Mouse (Mus musculus) spleen, postnatal 4 days (tissue): ENCODE data around the gene Hus1.

Experiments used
- DNase-seq, 2 experiments: peaks; one replicate each; pipeline ENCODE4 v3.0.0; 2022; ENCODE audit warnings: low spot score in 2 of 2

The Hus1 gene

DNA sequence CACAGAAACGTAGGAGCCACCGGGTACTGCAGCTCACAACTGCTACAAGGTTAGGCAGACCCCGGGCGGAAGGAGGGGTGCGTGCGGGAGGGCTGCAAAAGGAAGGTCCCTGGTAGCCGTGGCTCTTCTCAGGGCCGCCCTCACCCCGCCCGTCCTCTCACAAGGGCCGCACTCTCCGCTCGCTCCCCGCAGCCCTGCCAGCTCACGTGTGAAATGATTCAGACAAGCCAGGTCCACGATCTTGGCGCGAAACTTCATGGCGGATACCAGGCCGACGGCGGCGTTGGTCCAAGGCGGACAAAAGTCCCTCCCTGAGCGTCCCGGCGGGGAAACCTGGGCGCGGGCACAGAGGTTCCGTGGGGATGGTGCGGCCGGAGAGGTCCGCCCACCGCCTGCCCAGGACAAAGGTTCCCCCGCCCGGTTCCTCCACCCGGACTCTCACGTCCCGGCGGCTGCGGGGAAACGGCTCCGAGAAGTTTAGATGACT, at the start of gene Hus1:
Gene Hus1, minus strand, starts transcription at position 339 of the 487 bp plus-strand sequence.
- DNase-seq: peak; percentile 86 to 94

- no peak for DNase-seq
These were observed 49.5 kb upstream of the Hus1 start for GRCm38 (mm10) chr11:9060484-9060883.

- DNase-seq: no peak
These were observed 49.0 kb upstream of the Hus1 start for GRCm38 (mm10) chr11:9060029-9060428.

- DNase-seq: no peak
These were observed 46.7 kb upstream of the Hus1 start for GRCm38 (mm10) chr11:9057711-9058110.

GRCm38 (mm10) chr11:9056937-9057336, 45.9 kb upstream of the Hus1 start:
- DNase-seq: no peak

DNA sequence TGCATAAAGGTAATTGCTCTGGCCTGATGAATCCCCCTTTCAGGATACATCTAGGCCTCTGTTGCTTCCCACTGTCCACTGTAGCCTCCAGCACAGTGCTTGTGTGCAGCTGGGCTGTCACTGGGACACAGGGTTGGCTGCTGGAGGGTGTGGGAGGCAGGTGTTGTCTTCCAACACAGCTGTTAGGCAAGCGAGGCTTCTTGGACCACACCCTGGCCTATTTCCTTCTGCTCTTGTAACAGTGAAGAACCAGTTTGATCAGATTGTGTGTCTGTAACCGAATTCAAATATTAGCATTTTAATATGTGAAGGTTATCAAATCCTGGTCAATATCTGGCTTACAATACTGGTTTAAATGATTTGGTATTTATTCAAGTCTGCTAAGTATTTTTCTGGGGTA, 40.9 kb upstream of the Hus1 start:
- no peak for DNase-seq

GRCm38 (mm10) chr11:9050241-9050640, 39.2 kb upstream of the Hus1 start:
- no peak for DNase-seq

DNA sequence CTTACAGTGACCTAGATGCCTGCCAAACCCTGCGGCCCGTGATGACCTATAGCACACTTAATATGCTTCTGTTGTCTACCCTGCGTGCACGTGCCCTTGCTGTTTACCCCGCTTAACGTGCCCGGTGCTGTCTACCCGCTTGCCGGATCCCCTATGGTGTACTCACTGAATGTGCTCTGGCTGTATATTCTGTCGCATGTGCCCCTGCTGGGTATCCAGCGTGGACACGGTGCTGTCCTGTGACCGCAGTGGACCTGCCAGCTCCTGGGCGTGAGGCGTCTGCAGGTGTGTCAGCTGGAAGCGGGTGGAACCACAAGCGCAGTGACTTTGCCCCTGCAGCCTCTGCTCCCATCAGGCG, 37.7 kb upstream of the Hus1 start, which contains the start of gene Sun3:
Gene Sun3, minus strand, starts transcription at position 289 of the 358 bp plus-strand sequence.
- peak in 1 of 2 experiments; percentile 60 for DNase-seq

DNA sequence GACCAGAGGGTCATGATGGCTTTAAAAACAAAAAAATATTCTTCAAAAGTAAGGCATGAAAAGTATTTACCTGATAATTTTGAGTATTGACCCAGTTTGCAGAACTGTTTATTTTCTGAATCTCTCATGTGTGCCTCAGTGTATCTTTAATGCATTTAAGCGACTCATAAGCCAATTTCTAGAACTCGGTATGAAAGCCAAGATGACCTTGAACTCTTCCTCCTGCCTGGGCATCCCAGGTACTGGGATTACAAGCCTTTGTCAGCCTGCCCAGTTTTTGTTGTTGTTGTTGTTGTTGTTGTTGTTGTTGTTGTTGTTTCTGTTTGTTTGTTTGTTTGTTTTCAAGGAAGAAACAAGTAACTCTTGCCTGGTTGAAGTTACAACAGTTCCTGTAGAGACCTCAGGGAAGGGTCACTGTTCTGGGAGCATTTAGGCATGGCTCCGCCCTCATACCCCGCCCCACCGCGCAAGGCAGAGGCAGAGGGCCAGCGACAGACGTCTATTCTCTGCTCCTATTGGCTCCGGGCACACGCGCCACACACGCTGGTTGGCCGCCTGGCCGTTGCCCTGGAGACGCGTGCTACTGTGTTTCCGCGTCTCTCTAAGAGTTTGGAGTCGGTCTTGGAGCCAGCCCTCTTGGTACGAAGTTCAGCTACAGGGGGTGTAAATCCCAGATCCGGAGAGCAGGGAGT, 37.2 kb upstream of the Hus1 start, which contains the start of gene Gm11992:
Gene Gm11992, plus strand, starts transcription at position 584 of the 692 bp plus-strand sequence.
- peak; percentile 51 to 75 for DNase-seq

GRCm38 (mm10) chr11:9047044-9047443, 36.1 kb upstream of the Hus1 start:
- DNase-seq: no peak

DNA sequence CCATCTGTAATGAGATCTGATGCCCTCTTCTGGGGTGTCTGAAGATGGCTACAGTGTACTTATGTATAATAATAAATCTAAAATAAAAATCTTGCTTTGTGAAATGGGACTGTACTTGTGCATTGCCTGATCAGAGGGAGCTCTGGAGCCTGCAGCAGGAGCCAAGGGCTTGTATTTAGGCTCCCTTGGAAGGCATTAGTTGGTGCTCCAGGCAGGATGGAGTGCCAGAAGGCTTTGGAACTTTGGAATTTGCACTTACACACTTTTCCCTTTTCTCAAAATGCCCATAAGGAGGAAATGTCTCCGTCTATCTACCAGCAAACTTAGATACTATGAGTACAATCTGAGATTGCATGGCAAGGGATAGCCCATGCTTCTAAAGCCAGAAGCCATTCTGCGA, 35.6 kb upstream of the Hus1 start:
- DNase-seq: no peak

DNA sequence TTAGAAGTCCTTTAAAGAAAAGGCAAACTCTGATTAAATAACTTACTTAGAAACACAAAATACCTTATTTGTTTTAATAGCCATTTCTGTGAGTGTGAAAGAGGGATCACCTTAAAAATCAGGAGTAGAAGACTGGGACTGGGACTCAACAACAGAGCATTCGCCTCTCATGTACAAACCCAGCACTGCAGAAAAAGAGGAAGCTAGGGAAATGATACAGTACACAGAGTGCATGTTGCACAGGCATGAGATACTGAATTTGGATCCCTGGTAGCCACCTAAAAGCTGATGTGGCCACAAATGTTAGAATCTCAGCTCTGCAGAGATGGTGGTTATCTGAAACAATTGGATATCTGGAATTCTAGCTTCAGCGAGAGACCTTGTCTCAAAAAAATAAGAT, 20.5 kb upstream of the Hus1 start:
- DNase-seq: no peak

GRCm38 (mm10) chr11:9025211-9025610, 14.2 kb upstream of the Hus1 start:
- no peak for DNase-seq

DNA sequence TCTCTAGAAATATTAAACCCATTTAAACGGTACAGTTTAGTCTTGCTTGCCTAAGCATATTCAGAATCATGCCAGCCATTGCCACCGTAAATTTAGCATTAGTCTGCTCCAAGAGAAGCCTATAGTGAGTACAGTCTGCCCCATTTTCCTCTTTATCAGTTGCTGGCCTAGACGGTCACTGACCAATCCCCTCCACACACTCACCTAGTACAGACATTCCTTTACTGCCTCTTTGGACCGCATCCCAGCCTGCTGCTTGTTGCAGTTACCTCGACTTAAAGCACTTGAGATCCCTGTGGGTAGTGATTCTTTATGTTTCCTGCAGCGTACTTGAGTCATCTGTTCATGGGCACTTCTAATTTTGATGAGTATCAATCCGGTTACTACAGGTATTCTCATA, 13.8 kb upstream of the Hus1 start:
- no peak for DNase-seq

DNA sequence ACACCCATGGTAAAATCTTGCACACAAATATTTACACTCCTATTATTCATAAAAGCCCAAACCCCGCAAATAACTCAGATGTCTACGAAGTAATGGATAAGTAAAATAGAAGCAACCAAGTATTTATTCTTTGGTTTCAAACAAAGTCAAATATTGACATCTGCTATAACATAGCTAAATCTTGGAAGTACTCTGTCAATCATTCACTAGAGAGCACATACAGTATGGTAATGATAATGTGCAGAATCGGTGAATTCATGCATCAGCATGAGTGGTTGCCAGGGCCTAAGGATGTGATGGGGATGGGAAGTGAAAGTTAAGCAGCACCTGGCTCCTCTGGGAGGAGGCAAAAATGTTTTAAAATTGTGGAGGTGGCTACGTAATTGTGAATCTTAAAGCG, 9.2 kb upstream of the Hus1 start:
- DNase-seq: no peak

DNA sequence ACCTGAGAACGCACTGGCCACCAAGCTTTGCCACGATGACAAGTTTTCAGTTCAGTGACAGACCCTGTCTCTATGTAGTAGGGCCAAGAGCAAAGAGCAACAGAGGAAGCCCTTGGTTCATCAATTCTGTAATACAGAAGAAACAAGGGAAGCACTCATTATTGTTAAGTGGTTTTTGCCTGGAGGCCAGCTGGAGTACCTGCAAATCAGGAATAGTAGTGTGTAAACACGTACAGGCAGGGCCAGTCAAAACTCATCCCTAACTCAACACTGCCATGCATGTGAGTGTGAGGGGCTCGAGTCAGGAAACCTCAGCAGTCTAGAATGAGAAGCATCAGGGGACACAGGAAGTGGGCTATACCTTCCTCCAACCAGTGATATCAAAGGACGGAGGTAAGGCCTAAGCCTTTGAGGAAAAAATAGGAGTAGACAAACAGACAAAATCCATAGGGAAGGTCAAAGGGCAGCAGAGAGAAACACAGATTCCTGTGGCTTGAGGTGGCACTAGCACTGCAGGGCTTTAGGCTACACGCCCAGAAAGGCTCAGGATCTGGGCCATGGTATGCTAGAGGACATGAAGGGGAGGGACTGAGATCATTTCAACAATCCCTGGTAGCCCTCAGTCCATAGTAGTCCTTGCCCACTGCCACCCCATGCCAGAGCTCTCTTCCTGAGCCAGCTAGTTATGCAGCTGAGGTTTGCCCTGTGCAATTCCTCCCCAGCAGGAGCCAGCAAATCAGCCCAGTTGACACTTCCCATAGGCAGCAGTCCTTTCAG, 7.7 kb upstream of the Hus1 start:
- no peak for DNase-seq

DNA sequence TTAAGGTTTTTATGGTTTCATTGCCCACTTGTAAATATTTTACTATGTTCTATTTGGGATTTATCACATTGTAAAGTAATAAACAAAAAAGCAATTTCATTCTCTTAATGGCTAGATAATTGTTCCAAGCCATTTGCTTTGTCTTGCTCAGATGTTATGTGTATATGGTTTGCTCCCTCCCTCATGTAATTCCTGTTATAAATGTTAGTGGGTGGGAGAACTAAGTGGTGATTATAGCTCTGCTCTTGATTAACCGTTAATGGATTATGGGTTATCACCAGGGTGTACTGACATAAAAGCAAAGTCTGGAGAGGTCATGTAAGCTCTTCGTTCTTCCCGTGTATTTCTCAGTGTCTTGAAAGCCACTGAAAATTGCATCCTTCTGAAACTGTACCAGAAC, 3.7 kb upstream of the Hus1 start:
- DNase-seq: no peak

GRCm38 (mm10) chr11:9011348-9011747, 357 bp upstream of the Hus1 start:
- no peak for DNase-seq

GRCm38 (mm10) chr11:9010416-9010815, 575 bp downstream of the Hus1 start:
- peak in 1 of 2 experiments; percentile 70 for DNase-seq

DNA sequence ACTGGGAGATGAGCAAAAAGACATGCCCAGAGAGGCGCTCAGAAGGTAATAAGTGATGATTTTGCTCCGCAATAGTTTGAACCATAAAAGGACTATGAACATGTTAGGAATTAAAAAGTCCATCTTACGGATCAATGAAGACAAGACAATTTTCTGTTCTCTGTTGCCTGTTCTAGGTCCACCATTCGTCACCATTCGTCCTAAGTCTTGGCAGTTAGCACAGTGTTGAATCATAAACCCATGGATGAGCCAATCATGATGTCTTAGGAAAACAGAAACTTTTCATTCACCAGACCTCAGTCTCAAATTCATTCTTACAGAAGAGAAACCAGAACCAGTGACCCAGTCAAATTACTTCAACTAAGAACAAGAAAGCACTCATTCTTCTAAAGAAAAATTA, 2.2 kb downstream of the Hus1 start:
- no peak for DNase-seq

DNA sequence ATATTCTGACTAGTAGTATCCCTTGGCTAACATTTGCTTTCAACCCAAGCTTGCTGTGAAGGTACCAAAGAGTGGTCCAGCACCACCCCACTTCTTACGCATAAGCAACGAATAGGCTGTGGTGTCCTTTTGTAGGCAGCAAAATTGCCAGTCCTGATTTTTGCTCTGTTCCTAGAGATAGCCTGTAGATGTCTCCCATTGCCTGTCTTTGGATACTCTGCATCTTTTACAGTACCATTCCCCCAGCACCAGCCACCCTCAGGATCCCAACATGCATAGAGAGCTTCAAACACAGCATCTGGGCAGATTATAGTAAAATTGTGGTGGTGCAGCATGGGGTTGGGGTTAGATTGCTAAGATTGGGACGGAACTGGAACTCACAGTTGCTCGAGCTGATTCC, 22.9 kb downstream of the Hus1 start:
- no peak for DNase-seq

GRCm38 (mm10) chr11:8986058-8986457, 24.9 kb downstream of the Hus1 start:
- no peak for DNase-seq

DNA sequence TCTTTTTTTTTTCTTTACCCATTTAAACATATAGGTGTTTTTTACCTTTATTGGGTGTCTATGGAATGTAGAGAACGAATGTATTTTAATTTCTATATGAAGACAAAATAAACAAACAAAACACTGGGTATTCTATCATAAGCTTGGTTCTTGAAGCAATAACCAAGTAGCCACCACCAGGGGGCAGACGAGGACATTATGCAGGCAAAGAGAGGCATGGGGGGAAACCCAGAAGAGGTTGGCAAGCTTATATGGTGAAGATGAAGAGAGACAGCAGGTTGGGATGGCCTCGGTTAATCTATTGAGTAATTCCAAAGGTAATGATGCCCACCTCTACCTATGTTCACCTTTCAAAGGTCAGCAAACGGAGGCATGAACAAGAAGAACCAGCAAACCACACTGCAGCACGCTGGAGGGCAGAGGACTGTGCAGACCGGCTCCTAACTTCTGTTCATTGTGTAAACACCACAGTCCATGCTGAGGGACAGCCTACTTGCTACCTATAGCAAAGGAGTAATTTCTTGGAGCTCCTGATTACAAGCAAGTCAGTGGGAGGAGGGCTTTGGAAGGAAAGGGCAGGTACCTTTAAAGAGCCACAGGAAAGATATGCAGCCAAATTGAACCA, 27.6 kb downstream of the Hus1 start:
- peak; percentile 62 to 87 for DNase-seq
